Mouse (Mus musculus): Measurements from ENCODE around the gene Htr2c.

Gene Htr2c

GRCm38 (mm10) chrX:146962258-146962913 lies at the start of gene Htr2c:
Htr2c (plus strand) TSS chrX:146962513.
- DNase-seq (ENCODE audit: low spot score) = peak; percentile 29

GRCm38 (mm10) chrX:146928251-146928650 lies 34.1 kb upstream of the Htr2c start:
- DNase-seq (ENCODE audit: low spot score) = no peak

- no peak for DNase-seq (ENCODE audit: low spot score)
These were observed 26.0 kb upstream of the Htr2c start for GRCm38 (mm10) chrX:146936332-146936731.

GRCm38 (mm10) chrX:146946216-146946886 lies 16.0 kb upstream of the Htr2c start:
- no peak for DNase-seq (ENCODE audit: low spot score)

- no peak for DNase-seq (ENCODE audit: low spot score)
These were observed 15.3 kb upstream of the Htr2c start for GRCm38 (mm10) chrX:146946996-146947395.

- DNase-seq (ENCODE audit: low spot score) = no peak
These were observed 3.7 kb upstream of the Htr2c start for GRCm38 (mm10) chrX:146958608-146959007.

GRCm38 (mm10) chrX:146959960-146960359 lies 2.4 kb upstream of the Htr2c start:
- DNase-seq (ENCODE audit: low spot score) = no peak

- DNase-seq (ENCODE audit: low spot score) = no peak
These were observed 718 bp downstream of the Htr2c start for GRCm38 (mm10) chrX:146962914-146963547.

GRCm38 (mm10) chrX:146979931-146980330 lies 17.6 kb downstream of the Htr2c start:
- no peak for DNase-seq (ENCODE audit: low spot score)

- no peak for DNase-seq (ENCODE audit: low spot score)
These were observed 93.4 kb downstream of the Htr2c start for GRCm38 (mm10) chrX:147055730-147056129.

- DNase-seq (ENCODE audit: low spot score) = no peak
These were observed 109.3 kb downstream of the Htr2c start for GRCm38 (mm10) chrX:147071622-147072021.

- DNase-seq (ENCODE audit: low spot score) = no peak
These were observed 156.8 kb downstream of the Htr2c start for GRCm38 (mm10) chrX:147119155-147119554.

- DNase-seq (ENCODE audit: low spot score) = no peak
These were observed 252.9 kb downstream of the Htr2c start for GRCm38 (mm10) chrX:147215251-147215650.

GRCm38 (mm10) chrX:147217382-147218013 lies 255.2 kb downstream of the Htr2c start:
- DNase-seq (ENCODE audit: low spot score) = no peak

- DNase-seq (ENCODE audit: low spot score) = no peak
These were observed 276.7 kb downstream of the Htr2c start for GRCm38 (mm10) chrX:147238806-147239542.

All from left cerebral cortex, adult 11 months (tissue).